Mouse (Mus musculus) kidney, embryonic 16.5 days (tissue): ENCODE measurements around the gene Hs3st3a1. TPM values are rescaled to one million over a fixed set of nuclear protein-coding genes. Genes with fewer than 3 reads are reported as not detected.
A peak's percentile ranks its signal among the peaks of the same experiment; 100 is the strongest.

Source experiments
- ATAC-seq: fragments of 200-750 bp; cut with Nextera tagmentation; 2 replicates; pipeline ENCODE4 v1.8.0; 2017; ENCODE audit warnings: moderate TSS enrichment; ENCODE audit not compliant: low FRiP score, low TSS enrichment
- H3K27ac ChIP-seq: fragments of 300-500 bp; sonication (generic); 2 replicates; pipeline ENCODE4 v1.5.1; 2014; ENCODE audit warnings: low read length
- H3K27me3 ChIP-seq: fragments of 300-500 bp; sonication (generic); 2 replicates; pipeline ENCODE4 v1.6.1; 2014; ENCODE audit warnings: low read length, control low read depth, mixed read lengths; ENCODE audit not compliant: insufficient read depth
- H3K36me3 ChIP-seq: fragments of 300-500 bp; sonication (generic); 2 replicates; pipeline ENCODE4 v1.6.1; 2014; ENCODE audit warnings: low read length, control low read depth, mixed read lengths; ENCODE audit not compliant: insufficient read depth
- H3K4me1 ChIP-seq: fragments of 300-500 bp; sonication (generic); 2 replicates; pipeline ENCODE4 v1.6.1; 2014; ENCODE audit warnings: low read length, control low read depth, mixed read lengths; ENCODE audit not compliant: insufficient read depth
- H3K4me2 ChIP-seq: fragments of 300-500 bp; sonication (generic); replicated peaks from 2 replicates; pipeline ENCODE4 v1.6.1; 2014; ENCODE audit warnings: low read depth, low read length
- H3K4me3 ChIP-seq: fragments of 300-500 bp; sonication (generic); 2 replicates; pipeline ENCODE4 v1.5.1; 2014; ENCODE audit warnings: mild to moderate bottlenecking, low read length
- H3K9ac ChIP-seq: fragments of 300-500 bp; sonication (generic); replicated peaks from 2 replicates; pipeline ENCODE4 v1.6.1; 2014; ENCODE audit warnings: low read length
- H3K9me3 ChIP-seq: fragments of 300-500 bp; sonication (generic); 2 replicates; pipeline ENCODE4 v1.6.1; 2016; ENCODE audit warnings: low read length, control low read depth
- WGBS: fragments of 180-500 bp; shearing (Covaris S2); extraction: QIAGEN DNeasy Blood & Tissue Kit; methylation state at CpG from one replicate; pipeline ENCODE4 v1.1.7; 2014; 5-methylcytosine and 5-hydroxymethylcytosine counted together
- polyA plus RNA-seq: library from polyadenylated mRNA; unstranded; fragments of >200 nt; fragmentation: Nextera tagmentation; extraction: Ambion mirVana; gene quantifications from 2 replicates; pipeline ENCODE4 v1.2.1, GENCODE M21; 2015

Gene Hs3st3a1
- polyA plus RNA-seq, 1 experiment from 2014 or later: 1.6 TPM

DNA sequence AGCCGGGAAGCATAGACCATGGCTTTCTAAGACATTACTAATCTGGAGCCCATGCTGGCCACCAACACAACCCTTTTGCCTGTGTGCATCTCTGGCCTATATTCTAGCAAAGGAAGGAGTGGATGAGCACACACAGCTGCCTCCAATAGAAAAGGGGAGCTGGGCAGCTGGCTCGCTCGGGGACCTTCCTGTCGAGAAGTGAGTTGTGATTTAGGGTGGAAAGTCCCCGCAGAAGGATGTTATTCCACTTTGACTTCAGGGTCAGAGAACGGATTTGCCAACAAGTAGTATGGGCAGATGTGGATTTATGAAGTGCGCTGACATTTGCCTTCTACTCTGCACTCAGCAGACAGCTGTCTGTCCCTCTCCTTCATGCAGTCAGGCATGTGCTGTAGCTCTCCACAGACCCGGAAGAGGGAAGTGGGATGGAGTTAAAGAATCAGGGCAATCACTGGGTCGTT is 108.1 kb downstream of the Hs3st3a1 start:
- no peaks in the 10 kb centered on the region; the same call in 1 of the 2 replicates for H3K4me1 ChIP-seq
- H3K4me3 ChIP-seq: no peak overlapping the region
- WGBS: 19% methylated on average over 9 of the region's 9 CpGs
- no peak for ATAC-seq
- no peaks in the 10 kb centered on the region for H3K36me3 ChIP-seq
- H3K27ac ChIP-seq: no peak overlapping the region
- no peaks in the 10 kb centered on the region for H3K9me3 ChIP-seq
- H3K27me3 ChIP-seq: peaks cover 10% of the 10 kb centered on the region; the same call in 1 of the 2 replicates
- H3K9ac ChIP-seq: no peak overlapping the region
- H3K4me2 ChIP-seq: no peak overlapping the region

DNA sequence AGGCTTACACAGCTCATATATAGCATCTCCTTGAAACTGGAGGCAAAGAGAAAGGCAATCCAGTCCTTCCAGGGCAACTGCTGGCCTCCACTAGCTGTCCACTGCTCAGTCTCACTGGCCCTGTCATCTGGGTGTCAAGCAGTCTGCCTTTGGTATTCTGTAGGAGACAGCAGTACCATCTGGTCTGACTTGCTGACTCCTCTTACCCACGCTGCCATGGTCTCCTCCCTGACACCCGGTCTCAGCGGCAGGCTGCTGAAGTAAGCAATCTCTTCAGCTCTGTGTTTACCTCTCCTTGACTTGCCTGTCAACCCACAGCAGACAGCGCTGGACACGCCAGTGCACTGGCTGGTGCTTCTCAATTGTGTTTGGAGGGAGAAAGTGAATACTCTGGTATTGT is 109.1 kb downstream of the Hs3st3a1 start:
- peak; percentile 65; the same call in 1 of the 2 replicates for ATAC-seq
- peaks cover 10% of the 10 kb centered on the region; the same call in 1 of the 2 replicates for H3K27me3 ChIP-seq
- no peaks in the 10 kb centered on the region for H3K36me3 ChIP-seq
- no peaks in the 10 kb centered on the region for H3K9me3 ChIP-seq
- 46% methylated on average over 5 of the region's 5 CpGs for WGBS
- no peak overlapping the region for H3K4me3 ChIP-seq
- H3K27ac ChIP-seq: no peak overlapping the region
- H3K4me2 ChIP-seq: no peak overlapping the region
- H3K4me1 ChIP-seq: no peaks in the 10 kb centered on the region; the same call in 1 of the 2 replicates
- no peak overlapping the region for H3K9ac ChIP-seq

DNA sequence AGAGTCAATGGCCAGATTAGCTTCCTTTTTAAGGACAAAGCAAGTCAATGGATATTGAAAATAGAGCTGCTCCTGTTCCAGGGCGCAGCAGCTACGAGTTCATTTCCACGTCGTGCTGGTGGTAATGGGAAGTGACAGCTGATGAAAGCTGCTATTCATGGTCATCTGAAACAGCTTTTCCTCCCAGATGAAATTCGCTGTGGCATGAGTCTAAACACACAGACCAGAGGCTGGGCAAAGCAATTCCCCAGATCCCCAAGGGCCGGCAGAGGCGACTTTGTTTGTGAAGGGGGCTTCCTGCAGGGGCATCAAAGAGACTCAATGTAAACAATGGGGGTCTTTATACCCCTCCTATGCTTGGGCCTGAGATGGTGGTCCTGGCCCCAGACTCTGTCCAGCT is 114.2 kb downstream of the Hs3st3a1 start:
- WGBS: 55% methylated on average over 7 of the region's 7 CpGs
- Histone ChIP-seq H3K36me3 (no peaks in the 10 kb centered on the region), H3K9ac (no peak overlapping the region), H3K27ac (no peak overlapping the region), H3K4me1 (no peaks in the 10 kb centered on the region), H3K9me3 (no peaks in the 10 kb centered on the region), H3K27me3 (0 out of 2 replicates have a peak, but pooled peaks cover 4% of the 10 kb centered on the region), H3K4me3 (no peak overlapping the region), H3K4me2 (no peak overlapping the region)
- no peak for ATAC-seq

DNA sequence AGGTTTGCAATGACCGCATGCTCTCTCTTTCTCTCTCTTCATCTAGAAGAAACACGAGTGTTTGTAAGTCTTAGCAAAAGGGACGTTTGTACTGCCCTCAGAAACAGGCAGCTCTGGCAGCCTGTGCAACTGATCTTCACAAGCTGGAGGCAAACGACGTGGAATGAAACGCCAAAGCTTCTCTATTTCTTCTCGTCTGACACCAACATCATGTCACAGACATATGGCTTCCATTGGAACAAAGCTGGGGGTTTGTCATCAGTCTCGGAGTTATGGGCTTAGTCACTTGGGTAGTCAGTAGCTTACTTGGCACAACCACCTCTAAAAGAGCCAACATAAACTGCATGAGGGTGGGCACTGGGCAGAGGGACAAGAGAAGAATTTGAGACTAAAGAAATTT is 114.8 kb downstream of the Hs3st3a1 start:
- Histone ChIP-seq H3K36me3 (no peaks in the 10 kb centered on the region), H3K9ac (no peak overlapping the region), H3K4me3 (no peak overlapping the region), H3K27me3 (0 out of 2 replicates have a peak, but pooled peaks cover 5% of the 10 kb centered on the region), H3K4me2 (no peak overlapping the region), H3K4me1 (no peaks in the 10 kb centered on the region), H3K27ac (no peak overlapping the region), H3K9me3 (no peaks in the 10 kb centered on the region)
- WGBS: 62% methylated on average over 8 of the region's 8 CpGs
- no peak for ATAC-seq

DNA sequence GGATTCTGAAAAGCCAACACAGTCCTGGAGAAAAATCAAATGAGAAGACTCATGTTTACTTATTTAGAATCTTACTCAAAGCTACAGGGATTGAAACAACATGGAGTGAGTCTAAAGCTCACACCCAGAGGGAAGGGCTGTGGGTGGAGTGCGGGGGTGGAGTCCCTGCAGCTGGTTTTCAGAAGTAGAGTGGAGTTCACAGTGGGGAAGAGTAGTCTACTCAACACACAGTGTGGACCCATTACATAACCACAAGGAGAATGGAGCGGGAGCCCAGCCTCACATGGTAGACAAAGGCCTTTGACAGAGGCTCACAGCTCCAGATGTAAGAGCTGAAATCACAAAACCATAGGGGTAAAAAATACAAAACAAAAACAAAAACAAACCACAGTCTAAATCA is 123.2 kb downstream of the Hs3st3a1 start:
- no peak overlapping the region for H3K9ac ChIP-seq
- H3K9me3 ChIP-seq: no peaks in the 10 kb centered on the region
- no peaks in the 10 kb centered on the region for H3K36me3 ChIP-seq
- no peak overlapping the region for H3K4me3 ChIP-seq
- no peak for ATAC-seq
- H3K27ac ChIP-seq: no peak overlapping the region
- 82% methylated on average over 2 of the region's 2 CpGs for WGBS
- H3K27me3 ChIP-seq: 0 out of 2 replicates have a peak, but pooled peaks cover 2% of the 10 kb centered on the region
- no peak overlapping the region for H3K4me2 ChIP-seq
- no peaks in the 10 kb centered on the region for H3K4me1 ChIP-seq

DNA sequence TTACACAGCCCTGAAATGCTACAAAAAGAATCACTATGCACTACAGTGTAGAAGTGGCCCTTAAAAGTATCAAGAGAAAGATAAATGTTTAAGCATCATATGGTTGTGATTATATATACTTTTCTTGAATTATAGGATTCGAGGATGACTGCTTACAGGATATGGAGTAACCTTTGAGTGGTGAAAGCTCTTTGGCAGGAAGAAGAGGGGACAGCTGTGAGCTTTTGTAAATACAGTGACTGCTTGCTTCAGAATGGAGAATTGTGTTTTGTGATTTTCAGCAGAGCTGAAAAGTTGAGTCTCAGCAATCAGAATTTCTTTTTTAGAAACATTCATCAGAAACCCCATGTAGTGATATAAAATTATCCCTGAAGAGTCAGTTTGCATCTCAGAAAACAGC is 124.3 kb downstream of the Hs3st3a1 start:
- Histone ChIP-seq H3K36me3 (no peaks in the 10 kb centered on the region), H3K27me3 (0 out of 2 replicates have a peak, but pooled peaks cover 2% of the 10 kb centered on the region), H3K4me3 (no peak overlapping the region), H3K9ac (no peak overlapping the region), H3K4me1 (no peaks in the 10 kb centered on the region), H3K9me3 (no peaks in the 10 kb centered on the region), H3K27ac (no peak overlapping the region), H3K4me2 (no peak overlapping the region)
- ATAC-seq: no peak
- WGBS: 74% methylated on average over 1 of the region's 1 CpGs

DNA sequence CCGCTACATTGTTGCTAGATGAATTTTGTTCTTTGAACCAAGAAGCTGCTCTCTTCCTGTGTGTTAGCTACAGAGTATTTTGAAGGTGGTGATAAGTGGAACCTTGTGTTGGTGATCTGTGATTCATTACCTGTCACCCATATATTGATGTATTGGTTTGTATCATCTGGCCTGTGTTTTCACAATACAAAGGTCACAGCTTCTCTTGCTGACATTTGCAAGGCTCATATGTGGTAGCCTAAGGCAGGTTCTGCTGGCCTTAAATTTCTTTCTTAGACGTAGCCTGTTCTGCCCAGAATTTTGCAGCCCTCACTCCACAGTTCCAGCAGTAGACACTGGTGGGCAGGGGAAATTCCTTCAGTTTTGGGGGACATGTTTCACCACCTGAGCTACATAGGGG is 125.3 kb downstream of the Hs3st3a1 start:
- Histone ChIP-seq H3K4me3 (no peak overlapping the region), H3K4me2 (no peak overlapping the region), H3K36me3 (no peaks in the 10 kb centered on the region), H3K4me1 (no peaks in the 10 kb centered on the region), H3K9me3 (no peaks in the 10 kb centered on the region), H3K9ac (no peak overlapping the region), H3K27me3 (no peaks in the 10 kb centered on the region), H3K27ac (no peak overlapping the region)
- ATAC-seq: no peak
- 73% methylated on average over 2 of the region's 2 CpGs for WGBS

DNA sequence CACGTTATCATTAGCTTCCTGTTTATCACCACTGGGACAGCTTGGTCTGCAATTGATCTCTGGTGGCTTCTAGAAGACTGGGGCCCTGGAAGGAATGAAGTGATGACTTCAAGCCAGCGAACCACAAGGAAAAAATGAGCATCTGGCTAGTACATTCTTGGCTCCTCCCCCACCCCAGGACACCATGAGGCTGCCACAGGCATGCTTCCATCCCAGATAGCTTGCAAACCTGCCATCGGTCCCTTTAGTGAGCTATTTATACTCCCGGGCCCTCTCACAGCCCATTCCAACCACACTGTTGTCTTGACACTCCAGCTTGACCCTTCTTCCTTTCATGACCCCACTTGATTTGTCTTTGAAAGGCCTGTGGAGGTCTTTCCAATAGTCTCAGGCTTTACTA is 127.6 kb downstream of the Hs3st3a1 start:
- H3K27ac ChIP-seq: no peak overlapping the region
- no peaks in the 10 kb centered on the region for H3K36me3 ChIP-seq
- WGBS: 38% methylated on average over 4 of the region's 4 CpGs
- H3K4me1 ChIP-seq: no peaks in the 10 kb centered on the region
- H3K9ac ChIP-seq: no peak overlapping the region
- H3K9me3 ChIP-seq: no peaks in the 10 kb centered on the region
- H3K4me2 ChIP-seq: no peak overlapping the region
- ATAC-seq: no peak
- H3K27me3 ChIP-seq: no peaks in the 10 kb centered on the region
- H3K4me3 ChIP-seq: no peak overlapping the region

Other genes with a start within 250 kb of the Hs3st3a1 start
- gene F930015N05Rik, start 1.3 kb downstream of the Hs3st3a1 start, polyA plus RNA-seq: 0.22 and 0.25 TPM in 2 replicates